Mouse (Mus musculus): Measurements from ENCODE around the gene Tln2.

Tln2 gene

GRCm38 (mm10) chr9:67546650-67547049, 12.9 kb downstream of the Tln2 start:
- no peak for DNase-seq (ENCODE audit: low spot score in 2 of 2)

GRCm38 (mm10) chr9:67545794-67546193, 13.7 kb downstream of the Tln2 start:
- no peak for DNase-seq (ENCODE audit: low spot score in 2 of 2)

- no peak for DNase-seq (ENCODE audit: low spot score in 2 of 2)
These were observed 14.7 kb downstream of the Tln2 start for GRCm38 (mm10) chr9:67544783-67545182.

- no peak for DNase-seq (ENCODE audit: low spot score in 2 of 2)
These were observed 17.6 kb downstream of the Tln2 start for GRCm38 (mm10) chr9:67541948-67542347.

- no peak for DNase-seq (ENCODE audit: low spot score in 2 of 2)
These were observed 19.5 kb downstream of the Tln2 start for GRCm38 (mm10) chr9:67539776-67540706.

GRCm38 (mm10) chr9:67534420-67534819, 25.1 kb downstream of the Tln2 start:
- DNase-seq (ENCODE audit: low spot score in 2 of 2) = no peak

GRCm38 (mm10) chr9:67533260-67533659, 26.2 kb downstream of the Tln2 start:
- DNase-seq (ENCODE audit: low spot score in 2 of 2) = no peak

- no peak for DNase-seq (ENCODE audit: low spot score in 2 of 2)
These were observed 26.9 kb downstream of the Tln2 start for GRCm38 (mm10) chr9:67532631-67533030.

GRCm38 (mm10) chr9:67529600-67529999, 29.9 kb downstream of the Tln2 start:
- no peak for DNase-seq (ENCODE audit: low spot score in 2 of 2)

- DNase-seq (ENCODE audit: low spot score in 2 of 2) = no peak
These were observed 31.8 kb downstream of the Tln2 start for GRCm38 (mm10) chr9:67527726-67528125.

GRCm38 (mm10) chr9:67521736-67522135, 37.8 kb downstream of the Tln2 start:
- DNase-seq (ENCODE audit: low spot score in 2 of 2) = no peak

GRCm38 (mm10) chr9:67509510-67509909, 50.0 kb downstream of the Tln2 start:
- no peak for DNase-seq (ENCODE audit: low spot score in 2 of 2)

GRCm38 (mm10) chr9:67504669-67505260, 54.7 kb downstream of the Tln2 start:
- no peak for DNase-seq (ENCODE audit: low spot score in 2 of 2)

GRCm38 (mm10) chr9:67501801-67502200, 57.7 kb downstream of the Tln2 start:
- no peak for DNase-seq (ENCODE audit: low spot score in 2 of 2)

- no peak for DNase-seq (ENCODE audit: low spot score in 2 of 2)
These were observed 63.1 kb downstream of the Tln2 start for GRCm38 (mm10) chr9:67496368-67496767.

GRCm38 (mm10) chr9:67495350-67495749, 64.2 kb downstream of the Tln2 start:
- DNase-seq (ENCODE audit: low spot score in 2 of 2) = no peak

GRCm38 (mm10) chr9:67493876-67494552, 65.5 kb downstream of the Tln2 start:
- DNase-seq (ENCODE audit: low spot score in 2 of 2) = no peak

- DNase-seq (ENCODE audit: low spot score in 2 of 2) = no peak
These were observed 70.1 kb downstream of the Tln2 start for GRCm38 (mm10) chr9:67489370-67489769.

GRCm38 (mm10) chr9:67486621-67487020, 72.9 kb downstream of the Tln2 start:
- DNase-seq (ENCODE audit: low spot score in 2 of 2) = no peak

GRCm38 (mm10) chr9:67485169-67486072, 74.1 kb downstream of the Tln2 start:
- no peak for DNase-seq (ENCODE audit: low spot score in 2 of 2)

- no peak for DNase-seq (ENCODE audit: low spot score in 2 of 2)
These were observed 77.2 kb downstream of the Tln2 start for GRCm38 (mm10) chr9:67482277-67482676.
